8 mouse cellular contexts compared by ENCODE assay signal in the genomic region with DNA sequence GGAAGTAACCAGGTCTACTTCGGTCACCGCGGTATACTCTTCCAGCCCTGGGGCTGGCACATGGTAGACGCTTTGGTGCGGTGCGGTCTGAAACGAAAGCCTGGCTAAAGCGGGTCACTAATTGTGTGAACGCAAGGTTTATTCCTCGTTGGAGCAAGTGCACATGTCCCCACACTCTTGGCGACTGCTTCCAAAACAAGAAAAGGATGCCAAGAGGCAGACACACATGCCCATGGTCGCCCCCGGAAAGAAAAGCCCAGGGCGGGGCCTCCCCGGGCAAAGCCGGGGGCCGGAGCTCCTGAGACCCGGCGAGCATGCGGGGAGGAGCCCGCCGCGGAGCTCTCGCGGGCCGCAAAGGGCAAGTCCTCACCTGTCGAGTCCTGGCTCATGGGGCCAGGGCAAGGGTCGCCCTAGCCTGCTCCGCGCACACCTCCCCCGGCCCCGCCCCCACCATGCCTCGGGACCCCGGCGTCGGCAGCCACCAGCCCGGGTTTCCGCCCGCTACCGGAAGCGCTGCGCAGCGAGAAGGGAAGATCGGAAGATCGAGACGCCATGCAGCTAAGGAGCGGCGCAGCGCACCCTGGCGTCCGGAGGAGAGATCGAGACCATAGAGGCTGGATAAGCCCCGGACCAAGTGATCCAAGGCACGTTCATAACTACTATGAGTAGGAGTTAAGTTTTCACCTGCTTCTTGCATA. TPM values are rescaled to one million over a fixed set of nuclear protein-coding genes. Genes with fewer than 3 reads are reported as not detected.
DNase-seq lines count a peak whose midpoint lies in the region; ATAC-seq and TF ChIP-seq lines count a peak whose summit lies in the region.

A gene (minus strand): TSS at position 527 of the 698 bp plus-strand sequence.

- H3K4me1 ChIP-seq in heart, embryonic 12.5 days (replicated peaks) = peaks cover 8% of the 10 kb centered on the region
- no peaks in the 10 kb centered on the region for H3K4me1 ChIP-seq in kidney, postnatal 0 days (replicated peaks; ENCODE audit: insufficient read depth, low read length)
- H3K4me1 ChIP-seq in liver, embryonic 11.5 days (replicated peaks; ENCODE audit: control insufficient read depth, insufficient read depth, low read length) = peaks cover 6% of the 10 kb centered on the region
- peaks cover 10% of the 10 kb centered on the region; the same call in 1 of the 2 replicates for H3K4me1 ChIP-seq in stomach, embryonic 14.5 days (ENCODE audit: control insufficient read depth, insufficient read depth, low read length)

- peak; percentile 98 for ATAC-seq in erythroid progenitor cell, adult 5-6 weeks (replicated peaks; ENCODE audit: low FRiP score, poor library complexity, severe bottlenecking)
- peak; percentile 87 for ATAC-seq in heart, embryonic 12.5 days (ENCODE audit: insufficient number of reproducible peaks, low FRiP score)
- ATAC-seq in kidney, postnatal 0 days (replicated peaks; ENCODE audit: low FRiP score, low read depth) = peak; percentile 93
- ATAC-seq in liver, embryonic 11.5 days (replicated peaks; ENCODE audit: low FRiP score) = peak; percentile 88
- peak; percentile 90 for ATAC-seq in stomach, embryonic 14.5 days (ENCODE audit: insufficient number of reproducible peaks, insufficient read depth, low FRiP score, low read depth)

- no peaks in the 10 kb centered on the region for H3K9me3 ChIP-seq in heart, embryonic 12.5 days (replicated peaks)
- no peaks in the 10 kb centered on the region for H3K9me3 ChIP-seq in kidney, postnatal 0 days (replicated peaks; ENCODE audit: low read length)
- no peaks in the 10 kb centered on the region for H3K9me3 ChIP-seq in liver, embryonic 11.5 days (ENCODE audit: control insufficient read depth, low read length)
- no peaks in the 10 kb centered on the region for H3K9me3 ChIP-seq in stomach, embryonic 14.5 days (ENCODE audit: control insufficient read depth, low read depth, low read length)

- peaks cover 22% of the 10 kb centered on the region for H3K36me3 ChIP-seq in heart, embryonic 12.5 days
- 0 out of 2 replicates have a peak, but pooled peaks cover 15% of the 10 kb centered on the region for H3K36me3 ChIP-seq in kidney, postnatal 0 days (ENCODE audit: insufficient read depth, low read length)
- peaks cover 10% of the 10 kb centered on the region; the same call in 1 of the 2 replicates for H3K36me3 ChIP-seq in liver, embryonic 11.5 days (ENCODE audit: control insufficient read depth, insufficient read depth, low read length)
- peaks cover 19% of the 10 kb centered on the region for H3K36me3 ChIP-seq in stomach, embryonic 14.5 days (ENCODE audit: control insufficient read depth, insufficient read depth, low read length)

- under 1% methylated on average over 54 of the region's 54 CpGs for WGBS in heart, embryonic 12.5 days
- WGBS in kidney, postnatal 0 days = under 1% methylated on average over 54 of the region's 54 CpGs
- WGBS in liver, embryonic 11.5 days = under 1% methylated on average over 54 of the region's 54 CpGs
- WGBS in stomach, embryonic 14.5 days = 1% methylated on average over 54 of the region's 54 CpGs

- no peaks in the 10 kb centered on the region; the same call in 1 of the 2 replicates for H3K27me3 ChIP-seq in heart, embryonic 12.5 days (replicated peaks)
- no peaks in the 10 kb centered on the region for H3K27me3 ChIP-seq in kidney, postnatal 0 days (ENCODE audit: insufficient read depth, low read length)
- H3K27me3 ChIP-seq in liver, embryonic 11.5 days (replicated peaks; ENCODE audit: control insufficient read depth, insufficient read depth, low read length) = no peaks in the 10 kb centered on the region
- no peaks in the 10 kb centered on the region for H3K27me3 ChIP-seq in stomach, embryonic 14.5 days (ENCODE audit: control insufficient read depth, insufficient read depth, low read length)

- H3K4me2 ChIP-seq in heart, embryonic 12.5 days = peak within 1 kb of the TSS; percentile 70
- peak within 1 kb of the TSS; percentile 75 for H3K4me2 ChIP-seq in kidney, postnatal 0 days (ENCODE audit: low read length)
- peak within 1 kb of the TSS; percentile 66 for H3K4me2 ChIP-seq in liver, embryonic 11.5 days
- peak within 1 kb of the TSS; percentile 63 for H3K4me2 ChIP-seq in stomach, embryonic 14.5 days (replicated peaks; ENCODE audit: low read depth, low read length)

- DNase-seq in CD4-positive helper T cell, adult 2 months (ENCODE audit: low read depth, low spot score) = peak; percentile 93
- DNase-seq in brain, embryonic 18.5 days (ENCODE audit: low read depth, low spot score) = peak; percentile 81
- peak; percentile 95 for DNase-seq in kidney, postnatal 0 days (ENCODE audit: low spot score)
- DNase-seq in liver, embryonic 11.5 days (ENCODE audit: low spot score) = peak; percentile 88
- DNase-seq in naive thymus-derived CD4-positive, alpha-beta T cell, adult 2 months (ENCODE audit: low read depth) = peak; percentile 95

- H3K9ac ChIP-seq in heart, embryonic 12.5 days = peak within 1 kb of the TSS; percentile 82
- H3K9ac ChIP-seq in kidney, postnatal 0 days (ENCODE audit: low read depth, low read length) = peak within 1 kb of the TSS; percentile 91
- H3K9ac ChIP-seq in liver, embryonic 11.5 days (ENCODE audit: low read depth, low read length) = peak within 1 kb of the TSS; percentile 79
- H3K9ac ChIP-seq in stomach, embryonic 14.5 days (replicated peaks; ENCODE audit: low read depth, low read length) = peak within 1 kb of the TSS; percentile 67

- peak within 1 kb of the TSS; percentile 84 for H3K4me3 ChIP-seq in heart, embryonic 12.5 days
- H3K4me3 ChIP-seq in kidney, postnatal 0 days (replicated peaks; ENCODE audit: low read depth, low read length) = peak within 1 kb of the TSS; percentile 89
- peak within 1 kb of the TSS; percentile 68 for H3K4me3 ChIP-seq in liver, embryonic 11.5 days (ENCODE audit: low read depth, low read length)
- H3K4me3 ChIP-seq in stomach, embryonic 14.5 days (ENCODE audit: low read depth, low read length) = peak within 1 kb of the TSS; percentile 68

- H3K27ac ChIP-seq in heart, embryonic 12.5 days (ENCODE audit: poor library complexity, severe bottlenecking) = peak within 1 kb of the TSS; percentile 38; the same call in 1 of the 2 replicates
- peak within 1 kb of the TSS; percentile 81 for H3K27ac ChIP-seq in kidney, postnatal 0 days
- peak within 1 kb of the TSS; percentile 66 for H3K27ac ChIP-seq in liver, embryonic 11.5 days (ENCODE audit: low read depth, low read length)
- H3K27ac ChIP-seq in stomach, embryonic 14.5 days (ENCODE audit: low read length) = peak within 1 kb of the TSS; percentile 44; the same call in 1 of the 2 replicates

- TF ChIP-seq CTCF in kidney, postnatal 0 days (IDR thresholded peaks at IDR 0.05; ENCODE audit: low read depth) = peak; percentile 92

RNA-seq across cellular contexts. Expression of the gene that starts here (rescaled TPM):
- 8.0 and 8.6 TPM in 2 replicates for total RNA-seq in erythroid progenitor cell, adult 5-6 weeks (2015; ENCODE audit: low replicate concordance)
- total RNA-seq in erythroid progenitor cell, adult 5-6 weeks (2017; ENCODE audit: low replicate concordance) = 3.1 and 3.7 TPM in 2 replicates
- 11.6 and 12.4 TPM in 2 replicates for polyA plus RNA-seq in heart, embryonic 12.5 days (2016; fragmentation: Nextera tagmentation; extraction: Ambion mirVana)
- 13.9 TPM in 2 replicates for polyA plus RNA-seq in kidney, postnatal 0 days (2015; fragmentation: Nextera tagmentation; extraction: Ambion mirVana)
- polyA plus RNA-seq in liver, embryonic 11.5 days (2014; fragmentation: Nextera tagmentation; extraction: Ambion mirVana) = 19.7 and 22.4 TPM in 2 replicates
- polyA plus RNA-seq in stomach, embryonic 14.5 days (2014; fragmentation: Nextera tagmentation; extraction: Ambion mirVana) = 19.4 and 21.3 TPM in 2 replicates

Comparison
In these comparisons a context has a peak if more than half of its experiments do, and no peak if none do; other contexts are left out.
1. Peak in every context shown above with its lines: DNase-seq, ATAC-seq, H3K4me3 ChIP-seq and H3K27ac ChIP-seq.